Mouse (Mus musculus): ENCODE measurements around the gene Nalcn.

Gene Nalcn

GRCm38 (mm10) chr14:123512923-123513322 lies 114.0 kb downstream of the Nalcn start:
- no peak for DNase-seq (ENCODE audit: low read depth, low spot score)

- DNase-seq (ENCODE audit: low read depth, low spot score) = no peak
Observed at GRCm38 (mm10) chr14:123495544-123495943, 131.4 kb downstream of the Nalcn start.

- DNase-seq (ENCODE audit: low read depth, low spot score) = no peak
Observed at GRCm38 (mm10) chr14:123488575-123489207, 138.3 kb downstream of the Nalcn start.

GRCm38 (mm10) chr14:123462026-123462425 lies 164.9 kb downstream of the Nalcn start:
- DNase-seq (ENCODE audit: low read depth, low spot score) = no peak

- no peak for DNase-seq (ENCODE audit: low read depth, low spot score)
Observed at GRCm38 (mm10) chr14:123446031-123446430, 180.9 kb downstream of the Nalcn start.

- no peak for DNase-seq (ENCODE audit: low read depth, low spot score)
Observed at GRCm38 (mm10) chr14:123435542-123435941, 191.4 kb downstream of the Nalcn start.

- no peak for DNase-seq (ENCODE audit: low read depth, low spot score)
Observed at GRCm38 (mm10) chr14:123376167-123376855, 250.6 kb downstream of the Nalcn start.

GRCm38 (mm10) chr14:123371522-123371921 lies 255.4 kb downstream of the Nalcn start:
- no peak for DNase-seq (ENCODE audit: low read depth, low spot score)

GRCm38 (mm10) chr14:123359691-123360090 lies 267.3 kb downstream of the Nalcn start:
- DNase-seq (ENCODE audit: low read depth, low spot score) = no peak

- DNase-seq (ENCODE audit: low read depth, low spot score) = no peak
Observed at GRCm38 (mm10) chr14:123352973-123353372, 274.0 kb downstream of the Nalcn start.

GRCm38 (mm10) chr14:123331841-123332240 lies 295.1 kb downstream of the Nalcn start:
- no peak for DNase-seq (ENCODE audit: low read depth, low spot score)

- no peak for DNase-seq (ENCODE audit: low read depth, low spot score)
Observed at GRCm38 (mm10) chr14:123314369-123314768, 312.6 kb downstream of the Nalcn start.

GRCm38 (mm10) chr14:123312371-123312770 lies 314.6 kb downstream of the Nalcn start:
- no peak for DNase-seq (ENCODE audit: low read depth, low spot score)

GRCm38 (mm10) chr14:123296068-123296467 lies 330.9 kb downstream of the Nalcn start:
- DNase-seq (ENCODE audit: low read depth, low spot score) = no peak

- DNase-seq (ENCODE audit: low read depth, low spot score) = no peak
Observed at GRCm38 (mm10) chr14:123291118-123292007, 335.6 kb downstream of the Nalcn start.

GRCm38 (mm10) chr14:123282165-123282564 lies 344.8 kb downstream of the Nalcn start:
- no peak for DNase-seq (ENCODE audit: low read depth, low spot score)

GRCm38 (mm10) chr14:123272121-123272520 lies 354.8 kb downstream of the Nalcn start:
- DNase-seq (ENCODE audit: low read depth, low spot score) = no peak

GRCm38 (mm10) chr14:123240738-123241137 lies 386.2 kb downstream of the Nalcn start:
- no peak for DNase-seq (ENCODE audit: low read depth, low spot score)

- DNase-seq (ENCODE audit: low read depth, low spot score) = peak; percentile 8
Observed at GRCm38 (mm10) chr14:123239945-123240344, 387.0 kb downstream of the Nalcn start.

GRCm38 (mm10) chr14:123237002-123237401 lies 389.9 kb downstream of the Nalcn start:
- no peak for DNase-seq (ENCODE audit: low read depth, low spot score)

- DNase-seq (ENCODE audit: low read depth, low spot score) = no peak
Observed at GRCm38 (mm10) chr14:123232630-123233206, 394.2 kb downstream of the Nalcn start.
